Mouse (Mus musculus) G1E (cell line): ENCODE measurements at regions not wholly inside any gene's neighbourhood (a gene's known extent, or its start where the extent isn't known, plus 50 kb on each side); places are given as distances from the start of the nearest gene placed in this dataset.

ENCODE experiments used
- ATAC-seq: 2 replicates; pipeline ENCODE4 v1.8.0; 2016; ENCODE audit warnings: mild to moderate bottlenecking; ENCODE audit not compliant: insufficient number of reproducible peaks, poor library complexity, low FRiP score, severe bottlenecking; ENCODE audit errors: extremely low read depth
- DNase-seq: peaks from one replicate; pipeline ENCODE4 v3.0.0; 2012; ENCODE audit warnings: low spot score
- H3K27me3 ChIP-seq: 2 replicates; pipeline ENCODE4 v1.6.1; 2012; ENCODE audit warnings: mild to moderate bottlenecking, low read length, inconsistent platforms; ENCODE audit not compliant: insufficient read depth
- H3K36me3 ChIP-seq: replicated peaks from 2 replicates; pipeline ENCODE3; 2012; ENCODE audit warnings: mild to moderate bottlenecking, inconsistent platforms
- H3K4me1 ChIP-seq: 2 replicates; pipeline ENCODE4 v1.6.1; 2012; ENCODE audit warnings: low read depth, low read length, inconsistent platforms, mixed read lengths; ENCODE audit not compliant: insufficient read depth
- H3K4me3 ChIP-seq: 2 replicates; pipeline ENCODE4 v1.5.1; 2012; ENCODE audit warnings: low read depth, mild to moderate bottlenecking, inconsistent platforms, low read length, moderate library complexity, mixed read lengths
- H3K9me3 ChIP-seq: replicated peaks from 2 replicates; pipeline ENCODE4 v1.6.1; 2012; ENCODE audit warnings: inconsistent platforms
- CTCF ChIP-seq: IDR thresholded peaks from 2 replicates; pipeline ENCODE4 v1.5.1; 2012; ENCODE audit warnings: low read depth, low read length, inconsistent platforms, mixed read lengths
- GATA1 ChIP-seq: IDR thresholded peaks from 2 replicates; pipeline ENCODE4 v1.6.1; 2012; ENCODE audit warnings: borderline replicate concordance, low read length, inconsistent platforms, mixed read lengths
- GATA2 ChIP-seq: IDR thresholded peaks from 2 replicates; pipeline ENCODE4 v1.6.1; 2012; ENCODE audit warnings: low read depth, low read length, inconsistent platforms, borderline replicate concordance
- POLR2AphosphoS5 ChIP-seq: IDR thresholded peaks from 2 replicates; pipeline ENCODE4 v1.6.1; 2012; ENCODE audit warnings: low read depth, low read length, inconsistent platforms; ENCODE audit not compliant: insufficient replicate concordance
- TAL1 ChIP-seq: conservative IDR thresholded peaks from 2 replicates; pipeline ENCODE4 v1.6.1; 2012; ENCODE audit warnings: low read depth, low read length, inconsistent platforms, mixed read lengths

- Histone ChIP-seq H3K9me3 (peaks cover 46% of the 10 kb centered on the region), H3K27me3 (no peaks in the 10 kb centered on the region), H3K4me3 (no peak overlapping the region), H3K36me3 (no peaks in the 10 kb centered on the region), H3K4me1 (no peaks in the 10 kb centered on the region)
- ATAC-seq = no peak
- TF ChIP-seq TAL1 (no peak), GATA1 (no peak), POLR2AphosphoS5 (no peak), GATA2 (no peak), CTCF (no peak)
- no peak for DNase-seq
Measured at GRCm38 (mm10) chr8:89283105-89284096, 239.4 kb upstream of the Sall1 start.

DNA sequence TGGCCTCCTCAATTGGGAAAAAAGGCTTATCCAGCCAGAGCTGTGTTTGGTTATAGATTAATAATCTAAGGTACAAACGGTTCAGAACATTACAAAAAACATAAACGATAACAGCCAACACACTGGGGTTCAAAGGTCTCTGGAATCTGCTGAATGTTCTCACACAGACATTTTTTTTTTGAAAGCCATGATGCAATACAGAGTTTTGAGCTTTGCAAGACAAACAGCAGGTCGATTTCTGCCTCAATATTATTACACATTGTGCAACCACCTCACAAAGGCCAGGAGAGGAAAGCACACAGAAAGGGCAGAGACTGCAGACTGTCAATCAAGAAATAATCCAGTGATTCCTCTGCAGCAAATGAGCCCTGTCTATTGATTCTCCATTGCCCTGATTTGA lies 235.9 kb upstream of the Sall1 start:
- Histone ChIP-seq H3K36me3 (no peaks in the 10 kb centered on the region), H3K4me3 (no peak overlapping the region), H3K9me3 (peaks cover 43% of the 10 kb centered on the region), H3K4me1 (no peaks in the 10 kb centered on the region), H3K27me3 (no peaks in the 10 kb centered on the region)
- ATAC-seq (no peak), DNase-seq (no peak)
- no peak for TF ChIP-seq GATA1
- TF ChIP-seq GATA2 = no peak

DNA sequence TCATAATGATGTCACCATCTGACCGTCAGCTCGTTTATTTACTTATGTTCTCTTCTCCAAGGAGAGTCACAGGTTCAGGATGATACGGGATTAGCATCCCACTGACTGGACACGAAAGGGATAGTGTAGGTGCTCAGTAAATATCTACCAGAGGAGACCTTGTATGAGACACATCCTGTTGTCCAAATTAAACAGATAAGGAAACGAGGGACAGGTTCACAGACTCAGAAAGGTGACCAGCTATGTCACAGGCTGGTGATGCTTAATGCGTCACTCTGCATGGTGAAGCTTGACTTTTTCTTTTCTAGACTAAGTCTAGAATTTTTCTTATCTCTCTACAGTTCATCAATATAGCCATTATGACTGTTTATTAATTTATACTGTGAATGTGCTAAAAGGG lies 235.2 kb upstream of the Sall1 start:
- H3K4me1 ChIP-seq = no peaks in the 10 kb centered on the region
- no peak for DNase-seq
- no peak for ATAC-seq
- peaks cover 50% of the 10 kb centered on the region for H3K9me3 ChIP-seq
- no peak overlapping the region for H3K4me3 ChIP-seq
- no peaks in the 10 kb centered on the region for H3K27me3 ChIP-seq
- no peak for TF ChIP-seq GATA2
- no peak for TF ChIP-seq TAL1
- TF ChIP-seq POLR2AphosphoS5 = no peak
- no peak for TF ChIP-seq CTCF
- no peak for TF ChIP-seq GATA1
- no peaks in the 10 kb centered on the region for H3K36me3 ChIP-seq

DNA sequence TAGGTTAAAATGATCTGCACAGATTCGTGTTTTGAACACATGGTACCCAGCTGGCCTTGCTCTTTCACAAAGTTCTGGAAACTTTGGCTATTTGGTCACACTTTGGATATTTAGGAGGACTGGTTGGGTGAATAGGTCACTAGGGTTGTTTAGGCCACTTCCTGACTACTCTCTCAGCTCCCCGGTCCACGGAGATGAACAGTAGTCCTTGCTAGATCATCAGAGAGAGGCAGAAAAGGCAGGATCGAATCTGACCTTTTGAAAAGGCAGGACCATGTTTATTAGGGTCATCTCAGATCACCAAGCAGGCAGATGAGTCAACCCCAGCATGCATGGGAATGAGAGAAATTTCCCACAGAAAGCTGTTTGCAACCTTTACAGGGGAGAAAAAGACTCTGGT lies 229.3 kb upstream of the Sall1 start:
- Histone ChIP-seq H3K4me3 (no peak overlapping the region), H3K36me3 (no peaks in the 10 kb centered on the region), H3K27me3 (no peaks in the 10 kb centered on the region), H3K9me3 (peaks cover 53% of the 10 kb centered on the region), H3K4me1 (no peaks in the 10 kb centered on the region)
- TF ChIP-seq POLR2AphosphoS5 = no peak
- no peak for TF ChIP-seq CTCF
- no peak for TF ChIP-seq GATA2
- TF ChIP-seq TAL1 = no peak
- no peak for ATAC-seq
- no peak for DNase-seq

DNA sequence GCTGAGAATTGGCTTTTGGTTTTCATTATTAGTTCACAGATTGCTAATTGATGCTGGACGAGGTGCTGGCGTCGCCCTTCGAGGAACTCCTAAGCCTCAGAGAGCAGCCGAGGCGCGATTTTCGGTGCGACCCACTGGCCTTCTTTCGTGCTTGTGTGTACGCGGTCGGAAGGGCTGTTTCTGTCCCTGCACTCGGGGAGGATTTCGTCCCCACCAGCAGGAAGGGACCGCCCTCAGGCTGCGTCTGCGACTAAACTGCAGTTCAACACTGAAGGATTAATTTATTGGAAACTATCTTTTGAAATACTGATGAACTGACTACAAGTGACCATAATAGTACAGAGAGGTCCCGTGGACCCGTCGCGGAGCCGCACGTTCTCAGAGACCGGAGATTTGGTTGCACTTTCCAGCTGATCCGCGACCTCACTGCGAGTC lies 228.4 kb upstream of the Sall1 start:
- ATAC-seq (no peak), DNase-seq (no peak)
- Histone ChIP-seq H3K36me3 (no peaks in the 10 kb centered on the region), H3K4me3 (no peak overlapping the region), H3K27me3 (no peaks in the 10 kb centered on the region), H3K9me3 (peaks cover 50% of the 10 kb centered on the region), H3K4me1 (no peaks in the 10 kb centered on the region)
- no peak for TF ChIP-seq TAL1
- TF ChIP-seq GATA2 = no peak
- TF ChIP-seq POLR2AphosphoS5 = no peak
- TF ChIP-seq CTCF = no peak
- no peak for TF ChIP-seq GATA1

GRCm38 (mm10) chr8:89271381-89272355 lies 227.7 kb upstream of the Sall1 start:
- no peak for TF ChIP-seq GATA2
- no peak for TF ChIP-seq CTCF
- TF ChIP-seq TAL1 = no peak
- TF ChIP-seq POLR2AphosphoS5 = no peak
- TF ChIP-seq GATA1 = no peak
- no peak for ATAC-seq
- peaks cover 50% of the 10 kb centered on the region for H3K9me3 ChIP-seq
- no peaks in the 10 kb centered on the region for H3K4me1 ChIP-seq
- H3K27me3 ChIP-seq = no peaks in the 10 kb centered on the region
- H3K36me3 ChIP-seq = no peaks in the 10 kb centered on the region
- no peak for DNase-seq
- no peak overlapping the region for H3K4me3 ChIP-seq
